Mouse (Mus musculus) urinary bladder, postnatal 10 days (tissue): ENCODE measurements around the gene Taf1b.

Experiments
- DNase-seq: peaks from one replicate; pipeline ENCODE4 v3.0.0; 2022; ENCODE audit warnings: low spot score

The Taf1b gene

DNA sequence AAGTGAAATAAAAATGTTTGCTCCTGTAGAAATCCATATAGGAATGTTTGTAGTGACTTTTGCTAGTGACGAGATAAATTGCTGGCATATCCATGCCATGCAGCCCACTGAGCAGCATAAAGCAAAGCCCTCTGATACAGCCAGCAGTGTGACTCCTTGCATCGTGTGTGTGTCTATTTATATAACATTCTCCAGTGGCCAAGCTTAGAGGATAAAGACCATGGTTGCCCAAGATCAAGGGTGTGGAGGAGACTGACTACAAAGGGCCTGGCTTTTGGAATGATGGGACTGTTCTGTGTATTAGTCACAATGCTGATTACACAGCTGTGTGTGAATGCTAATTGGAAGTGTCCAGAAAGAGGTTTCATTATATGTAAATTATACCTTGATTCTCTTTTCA is 54.4 kb downstream of the Taf1b start:
- no peak for DNase-seq

DNA sequence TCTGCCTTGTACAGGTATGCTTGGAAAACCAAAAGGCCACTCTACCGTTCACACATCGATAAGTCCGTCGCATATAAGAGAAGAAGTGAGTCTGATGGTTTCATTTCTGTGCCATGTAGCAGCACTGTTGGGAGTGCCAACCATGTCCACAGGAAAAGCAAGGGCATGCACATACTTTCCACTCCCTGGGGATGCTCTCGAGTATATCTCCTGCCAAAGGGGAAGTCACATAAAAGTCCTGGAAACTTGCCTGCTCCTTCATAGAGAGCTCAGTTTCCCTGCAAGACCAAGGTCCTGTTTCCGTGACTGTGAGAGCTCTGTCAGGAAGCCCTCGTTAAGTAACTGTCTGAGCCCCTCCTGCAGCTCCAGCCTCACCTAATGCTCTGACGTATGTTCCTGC is 57.8 kb downstream of the Taf1b start:
- DNase-seq = no peak

DNA sequence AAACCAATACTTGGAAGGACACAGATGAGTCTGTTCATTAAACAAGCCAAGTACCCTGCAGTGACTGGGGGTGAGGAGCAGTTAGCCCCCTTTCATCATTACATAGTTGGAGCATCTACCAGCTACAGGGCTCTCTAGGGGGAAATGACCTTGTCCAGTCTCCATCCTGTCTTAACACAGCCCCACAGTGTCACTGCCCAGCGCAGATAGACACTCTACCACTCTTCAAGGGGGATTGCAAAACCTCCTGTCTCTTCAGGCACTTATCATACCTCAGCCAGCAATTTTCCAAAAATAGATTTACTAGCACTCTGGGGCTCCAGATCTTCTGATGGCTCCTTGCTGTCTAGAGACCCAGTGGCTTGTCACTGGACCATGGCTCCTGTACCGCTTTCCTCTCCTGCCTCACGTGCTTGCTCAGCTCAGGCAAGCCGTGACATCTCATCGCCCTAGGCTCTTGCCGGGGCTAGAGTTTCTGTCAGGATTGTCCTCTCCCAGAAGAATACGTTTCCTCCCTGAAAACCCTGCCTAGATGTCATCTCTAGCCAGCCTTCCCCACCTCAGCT is 65.3 kb downstream of the Taf1b start:
- DNase-seq = no peak

DNA sequence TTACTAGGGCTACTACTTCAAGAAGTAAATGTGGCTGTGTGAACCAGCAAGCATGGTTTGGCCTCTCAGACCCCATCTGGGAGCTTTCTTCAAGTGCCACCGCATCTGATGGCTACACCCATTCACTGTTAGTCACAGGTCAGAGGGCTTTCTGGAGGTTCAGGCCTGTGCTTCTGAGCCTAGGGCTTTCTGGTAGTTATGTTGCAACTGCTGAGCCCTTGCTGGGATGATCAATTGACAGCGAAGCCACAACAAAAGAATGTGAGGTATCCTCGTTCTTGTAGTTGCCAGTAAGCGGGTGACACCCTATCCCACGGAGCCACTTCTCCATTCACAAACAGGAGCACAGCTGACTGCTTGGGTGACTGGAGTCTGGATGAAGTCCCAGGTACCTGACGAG is 67.2 kb downstream of the Taf1b start:
- DNase-seq = no peak

GRCm38 (mm10) chr12:24567606-24568005 is 69.4 kb downstream of the Taf1b start:
- no peak for DNase-seq

DNA sequence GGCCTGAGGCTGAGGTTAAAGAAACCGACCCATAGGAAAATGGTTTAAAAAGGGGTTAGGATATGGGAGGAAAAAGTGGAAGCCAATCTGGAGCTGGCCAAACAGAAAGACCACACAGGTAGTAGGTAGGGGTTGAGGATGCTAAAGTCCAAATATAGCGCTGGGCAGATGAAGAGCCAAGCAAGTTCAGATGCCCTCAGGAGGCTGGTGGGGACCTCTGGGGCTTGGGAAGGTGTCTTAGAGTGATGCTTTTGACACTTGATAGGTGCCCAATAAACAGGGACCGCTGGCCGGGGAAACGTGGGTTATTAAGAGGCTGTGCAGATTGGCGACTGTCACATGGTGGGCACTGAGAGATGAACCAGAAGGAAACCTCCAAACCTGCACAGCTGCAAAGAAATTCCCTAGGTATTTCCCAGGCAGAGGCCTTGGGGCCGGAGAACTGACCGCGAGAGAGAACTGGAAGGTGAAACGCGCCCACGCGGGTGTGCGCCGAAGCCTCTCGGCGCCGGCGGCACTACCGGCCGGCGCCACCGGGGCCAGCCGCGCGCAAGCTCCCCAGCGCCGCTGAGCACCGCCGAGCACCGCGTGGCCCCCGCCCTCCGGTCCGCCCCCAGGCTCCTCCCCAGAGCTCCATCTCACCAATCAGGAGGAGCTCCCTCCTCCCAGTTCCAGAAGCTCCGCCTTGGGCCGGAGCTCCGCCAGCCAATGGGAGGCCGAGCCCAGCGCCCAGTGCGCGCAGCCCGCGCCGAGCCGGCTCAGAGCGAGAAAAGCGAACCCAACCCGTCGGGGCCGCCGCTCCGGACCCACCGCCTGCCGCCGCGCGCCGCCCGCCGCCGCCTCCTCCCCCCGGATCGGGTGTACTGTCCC is 73.6 kb downstream of the Taf1b start, which contains the start of gene Grhl1:
Grhl1 (plus strand) TSS at position 761 of the 870 bp plus-strand sequence.
- peak; percentile 73 for DNase-seq

GRCm38 (mm10) chr12:24572421-24573274 is 74.5 kb downstream of the Taf1b start:
- no peak for DNase-seq

DNA sequence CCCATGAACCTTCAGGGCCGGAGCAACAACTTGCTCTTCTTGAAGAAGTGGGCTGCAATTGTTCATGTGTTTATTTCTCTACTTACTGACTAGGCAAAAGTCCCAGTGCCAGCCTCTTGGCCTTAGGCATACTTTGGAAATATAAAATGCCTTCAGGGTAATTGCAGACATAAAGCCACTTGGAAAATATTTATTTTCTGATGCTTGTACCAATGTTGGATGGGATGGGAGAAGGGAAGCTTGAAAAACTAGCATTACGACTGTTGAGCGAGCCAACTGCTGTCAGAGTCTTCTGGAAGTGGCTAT is 75.1 kb downstream of the Taf1b start:
- no peak for DNase-seq

GRCm38 (mm10) chr12:24574870-24575269 is 76.7 kb downstream of the Taf1b start:
- DNase-seq = no peak

DNA sequence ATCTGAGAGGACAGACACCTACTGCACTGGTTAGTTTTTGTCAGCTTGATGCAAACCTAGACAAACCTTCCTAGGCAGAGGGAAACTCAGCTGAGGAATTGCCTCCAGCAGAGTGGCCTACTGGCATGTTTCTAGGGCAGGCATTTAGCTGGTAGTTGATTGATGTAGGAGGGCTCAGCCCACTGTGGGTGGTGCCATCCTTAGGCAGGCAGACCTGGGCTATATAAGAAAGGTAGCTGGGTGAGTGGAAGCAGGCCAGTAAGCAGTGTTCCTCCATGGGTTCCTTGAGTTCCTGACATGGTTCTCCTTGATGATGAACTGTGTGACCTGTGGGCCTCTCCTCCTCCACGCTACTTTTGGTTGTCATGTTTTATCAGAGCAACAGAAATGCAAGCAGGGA is 82.3 kb downstream of the Taf1b start:
- DNase-seq = no peak

GRCm38 (mm10) chr12:24580996-24581683 is 83.0 kb downstream of the Taf1b start:
- DNase-seq = no peak

DNA sequence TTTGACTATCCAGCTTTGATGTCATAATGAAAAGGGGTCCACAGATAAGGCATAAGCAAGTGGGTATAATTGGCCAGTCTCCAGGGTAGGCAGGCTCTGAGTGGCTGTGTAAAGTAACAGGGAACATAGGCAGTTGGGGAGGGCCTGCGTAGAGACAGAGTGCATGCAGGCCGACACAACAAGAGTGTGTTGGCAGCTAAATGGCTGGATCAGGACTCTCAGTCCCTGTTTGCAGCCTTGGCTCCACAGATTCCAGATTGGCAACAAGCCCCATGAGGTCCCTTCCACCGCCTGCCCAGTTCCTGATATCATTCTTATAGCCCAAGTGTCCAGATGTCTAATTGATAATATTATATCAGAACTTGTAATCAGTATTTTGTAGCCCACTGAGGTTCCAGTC is 85.5 kb downstream of the Taf1b start:
- no peak for DNase-seq

- no peak for DNase-seq
Measured at GRCm38 (mm10) chr12:24584835-24585234, 86.7 kb downstream of the Taf1b start.

DNA sequence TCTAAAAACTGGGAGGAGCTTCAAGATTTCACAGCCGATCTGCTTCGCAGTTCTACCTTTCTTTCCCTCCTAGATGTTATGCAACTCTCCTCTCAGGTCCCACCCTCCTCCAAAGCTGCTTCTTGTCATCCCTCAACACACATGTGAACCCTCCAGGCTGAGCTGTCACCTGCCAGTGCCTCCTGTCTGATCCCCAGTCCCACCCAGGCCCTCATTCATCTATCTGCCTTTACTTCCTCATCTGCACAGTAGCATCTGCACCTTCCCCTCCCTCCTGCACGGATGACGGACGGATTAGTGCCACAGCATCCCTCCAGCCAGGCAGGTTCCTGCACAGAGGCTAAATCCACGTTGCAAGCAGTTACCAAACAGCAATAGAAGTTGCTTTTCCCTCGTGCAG is 88.0 kb downstream of the Taf1b start:
- no peak for DNase-seq

DNA sequence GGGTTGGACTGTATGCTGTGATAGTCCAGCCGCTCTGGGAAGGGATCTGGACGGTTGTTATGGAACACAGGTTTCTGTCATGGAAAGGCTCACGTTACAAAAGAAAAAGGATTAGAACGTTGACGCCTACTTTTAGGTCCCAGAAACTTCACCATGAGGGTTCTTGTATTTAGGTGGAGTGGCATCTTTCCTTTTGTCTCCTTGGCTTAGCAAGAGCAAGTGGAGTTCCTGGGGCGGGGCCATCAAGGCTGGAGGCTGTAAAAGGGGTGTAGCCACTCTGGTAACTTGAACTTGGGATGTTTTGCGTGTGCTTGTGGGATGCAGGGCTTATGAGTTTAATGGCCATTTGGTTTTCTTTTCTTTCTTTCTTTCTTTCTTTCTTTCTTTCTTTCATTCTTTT is 92.2 kb downstream of the Taf1b start:
- no peak for DNase-seq

- DNase-seq = no peak
Measured at GRCm38 (mm10) chr12:24592055-24592454, 93.9 kb downstream of the Taf1b start.

- DNase-seq = no peak
Measured at GRCm38 (mm10) chr12:24592956-24593672, 95.0 kb downstream of the Taf1b start.

GRCm38 (mm10) chr12:24597376-24597775 is 99.2 kb downstream of the Taf1b start:
- DNase-seq = no peak

DNA sequence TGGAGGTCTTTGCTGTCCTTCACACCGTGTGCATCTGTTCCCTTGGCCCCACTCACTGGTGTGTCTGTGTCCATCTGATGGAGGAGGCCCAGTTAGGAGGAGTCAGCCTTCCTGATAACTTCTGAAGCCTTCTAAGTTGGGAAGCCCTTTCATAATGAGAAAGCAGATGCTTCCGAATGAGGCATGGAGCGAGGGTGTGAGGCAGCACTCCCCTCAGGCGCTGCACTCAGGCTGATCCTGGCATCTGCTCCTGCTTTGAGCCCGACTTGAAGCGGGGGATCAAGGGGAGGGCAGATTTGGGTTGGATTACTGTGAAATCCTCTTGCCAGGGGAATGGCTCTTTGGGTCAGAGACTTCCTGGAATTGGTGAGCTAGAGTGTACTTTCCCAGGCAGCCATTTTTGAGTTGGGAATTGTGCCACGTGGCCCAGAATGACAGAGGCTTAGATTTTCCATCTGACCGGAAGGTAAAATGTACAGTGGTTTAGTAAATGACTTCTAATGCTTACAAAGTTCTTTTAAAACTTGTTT is 101.3 kb downstream of the Taf1b start:
- no peak for DNase-seq

DNA sequence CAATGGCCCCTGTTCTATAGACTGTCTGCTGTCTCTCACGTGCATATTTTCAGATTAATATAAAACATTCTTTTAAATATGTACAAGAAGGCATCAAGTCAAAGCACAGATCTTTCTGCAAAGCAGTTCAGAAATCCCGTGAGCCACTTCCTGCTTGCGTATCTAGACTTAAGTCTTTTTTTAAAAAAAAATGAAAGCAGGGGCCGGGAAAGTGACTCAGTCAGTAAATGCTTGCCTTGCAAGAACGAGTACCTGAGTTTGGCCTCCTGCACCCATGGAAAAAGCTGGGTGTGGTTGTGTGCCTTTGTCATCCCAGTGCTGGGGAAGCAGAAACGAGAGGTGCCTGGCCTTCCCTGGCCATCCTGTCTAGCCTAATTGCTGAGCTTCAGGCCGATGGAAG is 101.9 kb downstream of the Taf1b start:
- no peak for DNase-seq

GRCm38 (mm10) chr12:24600806-24601205 is 102.6 kb downstream of the Taf1b start:
- DNase-seq = no peak
